Mouse (Mus musculus) right cerebral cortex, postnatal 25 days (tissue): ENCODE results near the gene Ube2m.
"Not testable (repeated sequence)": the region's sequence is repeated elsewhere in the genome, so short reads cannot be mapped to it uniquely, and the experiment has no call there.

Experiments used
- DNase-seq: peaks from one replicate; pipeline ENCODE4 v3.0.0; 2022

The Ube2m gene

GRCm38 (mm10) chr7:13037901-13038555 lies at the start of gene Ube2m:
Ube2m (minus strand) TSS chr7:13038275.
- DNase-seq: peak; percentile 99

- DNase-seq: no peak
These were observed 34.2 kb upstream of the Ube2m start for GRCm38 (mm10) chr7:13072293-13072692.

GRCm38 (mm10) chr7:13063399-13063798 lies 25.3 kb upstream of the Ube2m start:
- not testable (repeated sequence) for DNase-seq

- DNase-seq: no peak
These were observed 21.5 kb upstream of the Ube2m start for GRCm38 (mm10) chr7:13059536-13059935.

- DNase-seq: no peak
These were observed 19.0 kb upstream of the Ube2m start for GRCm38 (mm10) chr7:13056913-13057700.

GRCm38 (mm10) chr7:13054287-13055010 lies 16.4 kb upstream of the Ube2m start, which contains the start of gene Mzf1:
Mzf1 (minus strand) TSS chr7:13054764.
- peak; percentile 92 for DNase-seq

- no peak for DNase-seq
These were observed 15.8 kb upstream of the Ube2m start for GRCm38 (mm10) chr7:13053961-13054286.

GRCm38 (mm10) chr7:13053501-13053900 lies 15.4 kb upstream of the Ube2m start:
- no peak for DNase-seq

- DNase-seq: no peak
These were observed 14.9 kb upstream of the Ube2m start for GRCm38 (mm10) chr7:13053001-13053400.

- DNase-seq: no peak
These were observed 8.0 kb upstream of the Ube2m start for GRCm38 (mm10) chr7:13046084-13046483.

GRCm38 (mm10) chr7:13044254-13044625 lies 6.2 kb upstream of the Ube2m start:
- no peak for DNase-seq

- DNase-seq: peak; percentile 69
These were observed 5.6 kb upstream of the Ube2m start for GRCm38 (mm10) chr7:13043445-13044253.

- DNase-seq: no peak
These were observed 5.0 kb upstream of the Ube2m start for GRCm38 (mm10) chr7:13043120-13043444.

GRCm38 (mm10) chr7:13042511-13042910 lies 4.4 kb upstream of the Ube2m start:
- DNase-seq: no peak

GRCm38 (mm10) chr7:13041256-13041655 lies 3.2 kb upstream of the Ube2m start:
- no peak for DNase-seq

- no peak for DNase-seq
These were observed 1.1 kb upstream of the Ube2m start for GRCm38 (mm10) chr7:13039181-13039580.

- no peak for DNase-seq
These were observed 620 bp upstream of the Ube2m start for GRCm38 (mm10) chr7:13038621-13039169.

- DNase-seq: no peak
These were observed 709 bp downstream of the Ube2m start for GRCm38 (mm10) chr7:13037366-13037765.

- DNase-seq: no peak
These were observed 1.3 kb downstream of the Ube2m start for GRCm38 (mm10) chr7:13036806-13037205.

- DNase-seq: no peak
These were observed 2.7 kb downstream of the Ube2m start for GRCm38 (mm10) chr7:13035211-13035855.

- peak; percentile 98 for DNase-seq
These were observed 3.7 kb downstream of the Ube2m start, which contains the start of gene Chmp2a for GRCm38 (mm10) chr7:13034148-13034977. Chmp2a (minus strand) TSS chr7:13034807.
